Mouse (Mus musculus): ENCODE data around the gene Daam1.

DNA sequence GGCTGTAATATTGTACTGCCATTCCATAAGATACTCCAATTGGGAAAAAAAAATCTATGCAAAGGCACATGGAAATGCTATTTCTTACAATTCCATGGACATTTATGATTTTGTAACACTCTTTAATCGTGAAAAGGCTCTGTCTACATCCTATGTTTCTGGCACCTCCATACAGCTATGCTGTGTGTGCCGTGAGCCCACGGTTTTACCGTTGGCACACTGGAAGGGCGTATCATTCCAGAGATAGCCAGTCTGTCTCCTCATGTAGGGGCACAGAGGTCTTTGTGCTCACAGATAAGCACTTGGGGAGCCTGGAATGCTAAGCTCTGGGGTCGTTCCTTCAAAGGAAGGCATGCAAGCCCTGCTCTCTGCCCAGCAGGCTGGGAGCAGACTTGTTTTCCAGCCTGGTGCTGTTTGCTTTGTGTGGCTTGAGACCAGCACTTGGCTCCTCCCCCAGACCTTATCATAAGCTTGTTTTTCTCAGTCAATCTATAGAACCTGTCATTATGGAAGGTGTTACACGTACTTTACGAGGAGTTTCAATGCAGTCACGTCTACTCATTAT, 205.3 kb downstream of the Daam1 start:
- TF ChIP-seq TCF3 (IDR thresholded peaks at IDR 0.05; ENCODE audit: insufficient read length, low read depth): no peak
- TF ChIP-seq E2F4 (IDR thresholded peaks at IDR 0.05; ENCODE audit: insufficient read depth): no peak
- TF ChIP-seq MYOD1 (IDR thresholded peaks at IDR 0.05; ENCODE audit: control insufficient read depth in 1 of 3, insufficient read length in 2 of 3, low read depth in 2 of 3): no peak
- TF ChIP-seq TCF12 (IDR thresholded peaks at IDR 0.05; ENCODE audit: insufficient read depth, poor library complexity, severe bottlenecking): no peak
- TF ChIP-seq MAX (IDR thresholded peaks at IDR 0.05; ENCODE audit: low read depth): no peak
